Mouse (Mus musculus) midbrain, embryonic 16.5 days (tissue): ENCODE data around the gene Ccdc141. TPM values are rescaled to one million over a fixed set of nuclear protein-coding genes. Genes with fewer than 3 reads are reported as not detected.

ENCODE experiments used
- ATAC-seq: fragments of 200-750 bp; cut with Nextera tagmentation; 2 replicates; pipeline ENCODE4 v1.8.0; 2017; ENCODE audit warnings: moderate TSS enrichment
- H3K27ac ChIP-seq: fragments of 300-500 bp; sonication (generic); 2 replicates; pipeline ENCODE4 v1.5.1; 2014; ENCODE audit warnings: mild to moderate bottlenecking, low read length, mixed read lengths
- H3K27me3 ChIP-seq: fragments of 300-500 bp; sonication (generic); 2 replicates; pipeline ENCODE4 v1.6.1; 2014; ENCODE audit warnings: low read depth, low read length, mixed read lengths; ENCODE audit not compliant: control insufficient read depth, insufficient read depth
- H3K36me3 ChIP-seq: fragments of 300-500 bp; sonication (generic); 2 replicates; pipeline ENCODE4 v1.6.1; 2014; ENCODE audit warnings: mild to moderate bottlenecking, low read length, moderate library complexity, mixed read lengths; ENCODE audit not compliant: control insufficient read depth, insufficient read depth
- H3K4me1 ChIP-seq: fragments of 300-500 bp; sonication (generic); 2 replicates; pipeline ENCODE4 v1.6.1; 2014; ENCODE audit warnings: mild to moderate bottlenecking, low read length, mixed read lengths; ENCODE audit not compliant: control insufficient read depth, insufficient read depth
- H3K4me2 ChIP-seq: fragments of 300-500 bp; sonication (generic); 2 replicates; pipeline ENCODE4 v1.6.1; 2014; ENCODE audit warnings: mild to moderate bottlenecking, low read length, mixed read lengths
- H3K4me3 ChIP-seq: fragments of 300-500 bp; sonication (generic); 2 replicates; pipeline ENCODE4 v1.5.1; 2014; ENCODE audit warnings: low read depth, mild to moderate bottlenecking, low read length, moderate library complexity, mixed read lengths
- H3K9ac ChIP-seq: fragments of 300-500 bp; sonication (generic); 2 replicates; pipeline ENCODE4 v1.6.1; 2014; ENCODE audit warnings: low read depth, low read length, mixed read lengths
- H3K9me3 ChIP-seq: fragments of 300-500 bp; sonication (generic); replicated peaks from 2 replicates; pipeline ENCODE4 v1.6.1; 2014; ENCODE audit warnings: mild to moderate bottlenecking, low read length, mixed read lengths; ENCODE audit not compliant: control insufficient read depth, poor library complexity, severe bottlenecking
- WGBS: fragments of 180-500 bp; shearing (Covaris S2); extraction: QIAGEN DNeasy Blood & Tissue Kit; methylation state at CpG from one replicate; pipeline ENCODE4 v1.1.7; 2014; 5-methylcytosine and 5-hydroxymethylcytosine counted together
- polyA plus RNA-seq: library from polyadenylated mRNA; unstranded; fragments of >200 nt; fragmentation: Nextera tagmentation; extraction: Ambion mirVana; gene quantifications from 2 replicates; pipeline ENCODE4 v1.2.1, GENCODE M21; 2015

Gene Ccdc141
- polyA plus RNA-seq, 1 experiment from 2014 or later = 7.1 TPM

DNA sequence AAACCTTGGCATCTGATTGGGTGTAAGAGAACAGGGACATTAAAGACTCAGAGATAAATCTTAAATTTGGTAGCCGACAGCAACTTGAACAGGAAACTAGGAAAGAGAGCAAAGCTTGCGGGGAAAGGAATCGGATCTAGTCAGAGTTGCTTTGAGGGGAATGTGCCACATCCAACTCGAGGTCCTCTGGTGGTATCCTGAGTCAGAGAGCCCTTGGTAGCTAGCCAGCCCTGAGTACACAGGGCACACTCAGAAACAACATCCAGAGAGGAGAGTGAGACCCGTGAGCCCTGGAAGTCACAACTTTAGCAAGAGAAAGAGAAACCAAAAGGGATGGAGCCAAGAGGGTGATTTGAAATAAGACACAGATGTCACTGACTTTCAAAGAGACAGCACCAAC, 24.6 kb upstream of the Ccdc141 start:
- H3K9me3 ChIP-seq = no peaks in the 10 kb centered on the region
- no peak for ATAC-seq
- no peak overlapping the region for H3K4me3 ChIP-seq
- no peak overlapping the region for H3K9ac ChIP-seq
- no peaks in the 10 kb centered on the region for H3K4me1 ChIP-seq
- no peaks in the 10 kb centered on the region for H3K27me3 ChIP-seq
- H3K36me3 ChIP-seq = peaks cover 10% of the 10 kb centered on the region
- WGBS = 96% methylated on average over 5 of the region's 5 CpGs
- no peak overlapping the region for H3K27ac ChIP-seq
- H3K4me2 ChIP-seq = no peak overlapping the region

DNA sequence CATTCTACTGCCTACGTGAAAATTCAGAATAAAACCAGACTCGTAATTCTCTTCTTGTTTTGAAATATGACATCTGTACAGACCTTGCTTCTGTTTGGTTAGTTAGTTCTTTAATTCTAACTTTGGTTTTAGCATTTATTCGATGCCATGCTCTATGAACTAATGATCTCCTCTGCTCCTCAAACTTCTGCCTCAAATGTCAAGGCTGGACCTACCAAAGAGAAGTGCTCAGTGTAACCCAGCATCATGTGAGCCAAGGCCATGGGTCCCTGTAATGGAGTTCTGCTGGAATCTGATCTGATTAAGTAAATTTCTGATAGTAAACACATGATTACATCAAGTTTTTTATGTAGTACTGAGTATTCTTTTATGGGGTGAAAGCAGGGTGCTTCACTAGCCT, 21.4 kb upstream of the Ccdc141 start:
- Histone ChIP-seq H3K4me3 (no peak overlapping the region), H3K9ac (no peak overlapping the region), H3K36me3 (peaks cover 17% of the 10 kb centered on the region), H3K27me3 (no peaks in the 10 kb centered on the region), H3K4me1 (no peaks in the 10 kb centered on the region), H3K9me3 (no peaks in the 10 kb centered on the region), H3K4me2 (no peak overlapping the region), H3K27ac (no peak overlapping the region)
- WGBS = 98% methylated on average over 3 of the region's 3 CpGs
- ATAC-seq = no peak

DNA sequence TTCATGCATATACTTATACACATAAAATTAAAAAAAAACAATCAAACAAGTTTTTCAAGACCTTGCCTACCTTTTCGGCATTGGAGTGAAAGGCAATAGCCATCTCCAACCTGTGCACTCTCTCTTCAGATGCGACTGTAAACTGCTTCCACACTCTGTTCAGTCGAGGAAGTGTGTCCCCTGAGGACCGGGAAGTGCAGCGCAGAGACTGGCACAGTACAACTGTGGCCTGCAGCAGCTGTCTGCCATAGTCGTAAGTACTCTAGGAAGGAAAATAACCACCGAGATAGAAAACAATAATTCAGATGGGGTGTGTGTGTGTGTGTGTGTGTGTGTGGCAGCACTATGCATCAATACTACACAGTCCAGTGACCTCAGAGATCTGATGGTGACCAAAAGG, 20.5 kb upstream of the Ccdc141 start:
- Histone ChIP-seq H3K4me3 (no peak overlapping the region), H3K9me3 (no peaks in the 10 kb centered on the region), H3K4me1 (no peaks in the 10 kb centered on the region), H3K9ac (no peak overlapping the region), H3K27ac (no peak overlapping the region), H3K36me3 (peaks cover 18% of the 10 kb centered on the region), H3K4me2 (no peak overlapping the region), H3K27me3 (no peaks in the 10 kb centered on the region)
- ATAC-seq = no peak
- 96% methylated on average over 7 of the region's 7 CpGs for WGBS

DNA sequence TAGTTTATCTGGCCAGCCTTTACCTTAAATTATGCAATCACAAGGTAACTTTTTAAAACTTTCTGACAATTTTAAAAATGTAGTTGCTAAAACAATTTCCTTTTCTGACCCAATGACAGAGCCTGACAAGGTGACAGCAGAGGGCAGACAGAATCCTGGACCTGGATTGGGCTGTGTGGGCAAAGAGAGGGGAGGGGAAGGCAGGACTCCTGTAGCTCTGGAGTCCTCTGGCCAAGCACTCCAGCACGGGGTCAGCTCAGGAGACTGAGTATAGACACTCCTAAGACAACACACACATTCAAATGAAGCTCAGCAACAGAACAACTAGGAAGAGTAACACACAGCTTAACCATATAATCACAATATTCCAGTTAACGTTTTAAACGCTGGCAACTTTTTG, 19.9 kb upstream of the Ccdc141 start:
- no peaks in the 10 kb centered on the region for H3K9me3 ChIP-seq
- no peak overlapping the region for H3K4me3 ChIP-seq
- ATAC-seq = no peak
- no peaks in the 10 kb centered on the region for H3K27me3 ChIP-seq
- H3K27ac ChIP-seq = no peak overlapping the region
- peaks cover 19% of the 10 kb centered on the region for H3K36me3 ChIP-seq
- H3K4me1 ChIP-seq = no peaks in the 10 kb centered on the region
- H3K9ac ChIP-seq = no peak overlapping the region
- H3K4me2 ChIP-seq = no peak overlapping the region
- WGBS = 95% methylated on average over 3 of the region's 3 CpGs

DNA sequence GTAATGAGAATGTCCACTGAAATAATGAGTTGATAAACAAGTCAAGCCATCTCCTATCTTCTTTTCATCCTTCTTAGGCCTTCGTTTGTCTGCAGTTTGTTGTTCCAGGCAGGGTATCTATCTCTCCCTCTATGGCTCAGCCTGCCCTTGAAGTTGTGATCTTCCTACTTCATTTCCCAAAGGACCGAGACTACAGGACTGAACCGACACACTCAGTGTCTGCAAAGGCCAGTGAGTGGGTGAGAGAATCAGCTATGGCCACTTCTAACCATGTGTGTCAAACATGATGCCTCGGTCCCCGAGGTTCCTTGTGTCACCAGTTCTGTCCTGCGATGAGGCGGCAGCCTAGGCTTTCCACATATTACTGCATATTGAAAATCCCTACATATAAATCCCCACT, 19.2 kb upstream of the Ccdc141 start:
- peaks cover 19% of the 10 kb centered on the region for H3K36me3 ChIP-seq
- whole genome bisulfite sequencing = 93% methylated on average over 7 of the region's 7 CpGs
- H3K4me3 ChIP-seq = no peak overlapping the region
- no peak for ATAC-seq
- H3K4me2 ChIP-seq = no peak overlapping the region
- H3K27ac ChIP-seq = no peak overlapping the region
- H3K4me1 ChIP-seq = no peaks in the 10 kb centered on the region
- H3K27me3 ChIP-seq = no peaks in the 10 kb centered on the region
- H3K9ac ChIP-seq = no peak overlapping the region
- no peaks in the 10 kb centered on the region for H3K9me3 ChIP-seq

DNA sequence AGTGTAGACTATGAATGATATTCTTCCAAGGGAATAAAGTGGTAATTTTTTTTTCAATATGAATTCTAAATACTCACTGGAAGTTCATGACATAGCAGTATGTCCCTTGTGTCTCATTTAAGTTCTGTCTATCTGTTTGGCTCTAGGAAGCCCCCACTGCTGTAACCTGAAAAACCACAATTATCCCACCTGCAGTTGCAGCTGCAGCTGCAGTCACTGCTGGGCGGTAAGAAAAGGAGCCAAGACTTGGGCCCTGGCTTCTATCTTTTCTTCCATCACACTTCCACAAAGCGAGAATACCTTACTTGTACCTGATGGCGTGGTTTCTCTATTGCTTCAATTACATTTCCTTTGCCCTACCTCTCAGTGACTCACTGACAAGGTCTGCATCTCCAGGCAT, 17.1 kb upstream of the Ccdc141 start:
- no peak overlapping the region for H3K4me2 ChIP-seq
- no peaks in the 10 kb centered on the region for H3K4me1 ChIP-seq
- no peaks in the 10 kb centered on the region for H3K27me3 ChIP-seq
- peaks cover 20% of the 10 kb centered on the region for H3K36me3 ChIP-seq
- H3K9ac ChIP-seq = no peak overlapping the region
- no peak for ATAC-seq
- 96% methylated on average over 3 of the region's 3 CpGs for WGBS
- no peak overlapping the region for H3K4me3 ChIP-seq
- no peaks in the 10 kb centered on the region for H3K9me3 ChIP-seq
- no peak overlapping the region for H3K27ac ChIP-seq

DNA sequence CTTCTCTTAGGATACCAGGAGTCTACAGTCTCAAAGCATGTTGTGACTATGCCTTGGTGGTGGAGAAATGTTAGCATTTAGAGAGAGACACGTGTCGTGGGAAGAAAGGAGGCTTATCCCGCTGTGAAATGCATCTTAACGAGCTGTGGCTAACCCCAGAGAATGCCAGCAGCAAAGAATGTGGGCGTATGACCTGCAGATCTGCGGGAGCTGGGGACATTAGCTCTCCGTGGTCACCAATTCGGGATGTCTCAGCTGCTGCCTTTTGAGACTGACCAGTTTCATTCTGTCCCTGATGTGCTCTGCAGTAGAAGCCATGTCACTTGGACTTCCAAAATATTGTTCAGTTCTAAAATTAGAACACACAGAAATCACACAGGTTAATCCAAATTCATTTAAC, 16.5 kb upstream of the Ccdc141 start:
- Histone ChIP-seq H3K4me1 (no peaks in the 10 kb centered on the region), H3K9me3 (no peaks in the 10 kb centered on the region), H3K27me3 (no peaks in the 10 kb centered on the region), H3K4me2 (no peak overlapping the region), H3K4me3 (no peak overlapping the region), H3K36me3 (peaks cover 20% of the 10 kb centered on the region), H3K9ac (no peak overlapping the region), H3K27ac (no peak overlapping the region)
- ATAC-seq = no peak
- 51% methylated on average over 8 of the region's 8 CpGs for WGBS

DNA sequence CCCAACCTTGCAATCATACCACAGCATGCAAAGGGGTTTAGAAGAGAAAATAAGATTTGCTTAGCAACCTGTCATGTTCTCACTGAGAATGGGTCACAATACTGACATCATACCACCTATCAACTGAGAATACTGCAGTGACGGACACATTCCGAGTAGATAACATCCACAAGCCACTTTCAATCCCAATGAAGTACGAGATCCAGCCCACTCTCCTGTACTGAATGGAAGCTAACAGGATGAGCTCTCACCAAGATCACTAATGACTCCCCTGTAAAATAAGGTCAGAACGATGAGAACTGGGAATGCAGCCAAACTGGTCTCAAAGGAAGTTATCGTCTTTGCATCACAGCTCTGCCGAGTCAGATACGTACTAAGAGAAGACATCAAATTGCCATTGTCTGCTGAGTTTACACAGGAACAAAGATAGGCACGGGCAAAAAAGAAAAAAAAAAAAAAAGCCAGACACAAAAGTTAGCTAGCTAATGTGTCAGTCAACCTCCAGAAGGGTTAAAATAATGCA, 13.7 kb upstream of the Ccdc141 start:
- Histone ChIP-seq H3K27ac (no peak overlapping the region), H3K4me3 (no peak overlapping the region), H3K27me3 (no peaks in the 10 kb centered on the region), H3K36me3 (peaks cover 13% of the 10 kb centered on the region), H3K9ac (no peak overlapping the region), H3K9me3 (no peaks in the 10 kb centered on the region), H3K4me1 (no peaks in the 10 kb centered on the region), H3K4me2 (no peak overlapping the region)
- 53% methylated on average over 8 of the region's 8 CpGs for WGBS
- ATAC-seq = peak; percentile 43; the same call in 1 of the 2 replicates

DNA sequence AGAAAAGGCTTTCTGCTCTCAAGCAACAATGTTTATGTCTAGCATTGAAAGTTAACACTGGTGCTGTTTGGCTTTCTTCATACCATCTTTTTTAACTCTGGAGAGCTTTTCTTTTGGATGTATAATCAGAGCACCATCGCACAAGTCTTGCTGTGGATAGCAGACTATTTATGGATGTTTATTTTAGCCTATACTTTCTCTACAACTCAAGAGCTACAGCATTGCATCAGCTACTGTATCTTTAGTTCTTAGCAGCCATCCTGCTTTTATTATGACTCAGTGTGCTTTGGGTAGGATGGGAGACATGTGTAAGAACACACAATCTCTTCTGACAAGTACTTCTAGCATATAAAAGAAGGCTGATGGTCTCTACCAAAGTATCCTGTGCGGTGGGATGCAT, 13.2 kb upstream of the Ccdc141 start:
- H3K4me1 ChIP-seq = no peaks in the 10 kb centered on the region
- no peaks in the 10 kb centered on the region for H3K27me3 ChIP-seq
- ATAC-seq = no peak
- H3K4me2 ChIP-seq = no peak overlapping the region
- WGBS = 92% methylated on average over 2 of the region's 2 CpGs
- H3K4me3 ChIP-seq = no peak overlapping the region
- no peaks in the 10 kb centered on the region for H3K9me3 ChIP-seq
- peaks cover 13% of the 10 kb centered on the region for H3K36me3 ChIP-seq
- no peak overlapping the region for H3K9ac ChIP-seq
- no peak overlapping the region for H3K27ac ChIP-seq

DNA sequence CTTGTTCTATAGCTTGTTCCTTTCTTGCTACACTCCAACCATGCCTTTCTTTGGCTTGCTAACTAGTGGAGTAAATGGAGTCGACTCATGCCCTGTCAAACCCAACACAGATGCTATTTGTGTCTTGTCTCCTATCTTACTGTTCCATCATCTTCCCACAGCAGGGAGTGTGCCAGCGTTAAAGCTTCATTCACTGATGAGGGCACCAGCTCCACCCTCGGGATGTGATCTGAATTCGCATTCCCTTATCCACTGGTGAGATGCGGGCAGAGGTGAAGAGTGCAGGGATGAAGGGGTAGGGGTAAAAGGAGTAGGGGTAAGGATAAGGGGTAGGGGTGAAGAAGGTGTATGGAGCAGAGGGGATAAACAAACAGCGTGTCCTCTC, 12.6 kb upstream of the Ccdc141 start:
- no peak overlapping the region for H3K9ac ChIP-seq
- H3K27me3 ChIP-seq = no peaks in the 10 kb centered on the region
- no peak overlapping the region for H3K4me3 ChIP-seq
- no peak overlapping the region for H3K27ac ChIP-seq
- WGBS = 81% methylated on average over 6 of the region's 6 CpGs
- H3K4me2 ChIP-seq = no peak overlapping the region
- H3K4me1 ChIP-seq = no peaks in the 10 kb centered on the region
- no peaks in the 10 kb centered on the region for H3K9me3 ChIP-seq
- peaks cover 11% of the 10 kb centered on the region for H3K36me3 ChIP-seq
- no peak for ATAC-seq
